Mouse (Mus musculus) ES-E14 (cell line): ENCODE results near the gene Stxbp3.

Experiments
- CHD2 ChIP-seq: IDR thresholded peaks from 2 replicates; pipeline ENCODE4 v1.6.1; 2014; ENCODE audit warnings: mild to moderate bottlenecking, low read depth, low read length, inconsistent platforms
- HCFC1 ChIP-seq: IDR thresholded peaks from 2 replicates; pipeline ENCODE4 v1.6.1; 2012; ENCODE audit warnings: low read length, inconsistent platforms, borderline replicate concordance; ENCODE audit not compliant: insufficient read depth
- MAFK ChIP-seq: IDR thresholded peaks from 2 replicates; pipeline ENCODE4 v1.6.1; 2014; ENCODE audit warnings: mild to moderate bottlenecking, low read depth, low read length, inconsistent platforms; ENCODE audit not compliant: insufficient read depth
- ZNF384 ChIP-seq: IDR thresholded peaks from 2 replicates; pipeline ENCODE4 v1.6.1; 2012; ENCODE audit warnings: low read depth, low read length, inconsistent platforms

DNA sequence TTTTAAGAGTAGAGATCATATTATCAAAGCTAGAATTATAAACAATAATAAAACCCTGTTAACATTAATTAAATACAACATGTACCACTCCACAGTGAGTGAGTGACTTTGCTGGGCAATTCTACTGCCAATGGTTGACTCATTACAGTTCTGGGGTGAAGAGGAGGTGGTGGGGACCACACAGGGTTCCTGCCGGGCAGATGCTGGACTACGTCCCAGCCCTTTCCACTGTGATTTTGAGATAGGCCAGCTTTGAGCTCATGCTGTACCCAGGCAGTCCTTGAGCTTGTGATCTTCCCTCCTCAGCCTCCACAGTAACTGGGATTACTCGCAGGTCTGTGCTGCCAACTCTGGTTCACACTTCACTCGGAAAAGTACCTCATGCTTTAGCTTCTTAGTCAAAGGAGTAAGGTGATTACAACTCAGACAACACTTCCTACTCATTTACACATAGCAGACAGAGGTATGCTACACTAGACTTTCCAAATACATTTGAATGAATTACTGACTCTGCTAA is 29.5 kb downstream of the Stxbp3 start:
- TF ChIP-seq ZNF384 = no peak
- TF ChIP-seq CHD2 = no peak
- TF ChIP-seq MAFK = no peak
- no peak for TF ChIP-seq HCFC1
